Mouse (Mus musculus): Measurements from ENCODE around the gene Napsa. TPM values are rescaled to one million over a fixed set of nuclear protein-coding genes. Genes with fewer than 3 reads are reported as not detected.

Napsa gene
- 13.2 TPM for polyA plus RNA-seq (2014; fragmentation: Illumina TruSeq; extraction: RNeasy Lipid Tissue Mini Kit (QIAGEN cat#74804); ENCODE audit: low read depth, low replicate concordance)

DNA sequence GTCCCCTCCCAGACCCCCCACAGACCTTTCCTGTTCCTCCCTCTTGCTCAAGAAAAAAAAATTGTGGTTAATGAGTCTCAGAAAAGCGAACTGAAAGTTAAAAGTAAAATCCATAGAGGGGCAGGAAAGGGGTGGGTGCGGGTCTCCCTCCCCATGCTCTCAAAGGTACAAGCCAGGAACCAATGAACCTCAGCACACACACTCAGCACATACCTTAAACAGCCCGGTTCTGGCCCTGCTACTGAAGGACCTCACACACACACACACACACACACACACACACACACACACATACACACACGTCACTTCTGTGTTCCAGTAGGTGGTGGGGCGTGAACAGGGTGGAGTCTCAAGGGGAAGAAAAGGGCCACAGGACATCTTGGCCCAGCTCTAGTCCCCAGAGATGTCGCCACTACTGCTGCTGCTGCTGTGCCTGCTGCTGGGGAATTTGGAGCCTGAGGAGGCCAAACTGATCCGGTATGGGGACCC is at the start of gene Napsa:
TSS of gene Napsa (plus strand) at position 168 of the 489 bp plus-strand sequence.

GRCm38 (mm10) chr7:44524502-44524901 is 47.7 kb upstream of the Napsa start, which contains the start of gene Mybpc2:
Mybpc2 (minus strand) TSS chr7:44524656.

DNA sequence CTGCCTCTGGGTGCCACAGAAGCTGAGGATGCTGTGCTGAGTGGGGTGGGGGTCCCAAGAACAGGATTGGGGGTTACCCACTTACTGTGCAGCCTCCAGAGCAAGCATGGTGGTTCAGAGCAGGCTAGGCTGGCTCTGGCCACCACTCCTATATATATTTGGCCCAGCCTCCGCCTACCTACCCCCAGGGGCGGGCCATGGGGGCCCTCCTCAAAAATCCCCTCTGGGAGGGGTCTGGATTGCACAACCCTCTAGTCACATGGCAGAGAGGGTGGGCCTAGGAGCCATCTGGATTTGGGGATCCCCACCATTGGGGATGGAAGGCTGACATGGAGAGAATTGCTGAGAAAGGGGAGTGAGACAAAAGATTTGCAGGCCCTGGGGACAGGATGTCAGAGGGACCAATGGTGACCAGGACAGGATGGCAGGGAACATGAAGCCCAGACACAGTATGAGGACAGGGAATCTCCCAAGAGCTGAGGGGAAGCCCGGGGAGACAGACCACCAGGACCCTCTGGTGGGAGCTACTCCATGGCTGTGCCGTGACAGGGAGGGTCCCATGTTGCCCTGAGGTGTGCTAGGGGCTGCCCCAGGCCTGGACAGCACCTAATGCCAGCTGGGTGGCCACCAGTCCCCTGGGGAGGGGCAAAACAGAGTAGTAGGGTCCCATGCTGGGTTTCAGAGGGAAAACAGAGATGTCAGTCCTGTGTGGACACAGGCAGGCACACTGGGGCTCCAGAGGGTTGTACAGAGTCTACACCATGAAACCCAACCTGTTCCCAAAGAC is 40.0 kb upstream of the Napsa start, which contains the start of gene Spib:
TSS of gene Spib (minus strand) at position 126 of the 787 bp plus-strand sequence.

GRCm38 (mm10) chr7:44548497-44549087 is 23.6 kb upstream of the Napsa start, which contains the start of gene Pold1:
Pold1 (minus strand) TSS chr7:44548849.

DNA sequence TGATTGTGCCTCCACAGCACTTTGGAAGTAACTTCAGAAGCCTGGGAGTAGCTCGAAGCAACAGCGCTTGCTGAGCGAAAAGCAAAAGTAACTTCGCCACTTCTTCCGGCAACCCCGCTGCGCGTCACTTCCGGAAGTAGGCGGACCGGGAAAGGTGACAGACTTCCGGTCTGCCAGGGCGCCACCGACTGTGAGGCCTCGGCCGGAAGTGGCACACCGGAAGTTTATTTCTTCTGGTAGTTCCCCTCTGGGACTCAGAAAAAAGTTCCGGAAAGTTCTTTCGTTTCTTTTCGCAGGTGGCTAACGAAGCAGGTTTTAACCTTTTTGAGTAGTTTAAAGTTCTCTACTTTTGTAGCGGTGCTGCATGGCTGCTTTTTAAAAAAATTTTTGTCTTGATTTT is 18.4 kb upstream of the Napsa start, which contains the start of gene Nr1h2:
TSS of gene Nr1h2 (minus strand) at position 126 of the 400 bp plus-strand sequence.

DNA sequence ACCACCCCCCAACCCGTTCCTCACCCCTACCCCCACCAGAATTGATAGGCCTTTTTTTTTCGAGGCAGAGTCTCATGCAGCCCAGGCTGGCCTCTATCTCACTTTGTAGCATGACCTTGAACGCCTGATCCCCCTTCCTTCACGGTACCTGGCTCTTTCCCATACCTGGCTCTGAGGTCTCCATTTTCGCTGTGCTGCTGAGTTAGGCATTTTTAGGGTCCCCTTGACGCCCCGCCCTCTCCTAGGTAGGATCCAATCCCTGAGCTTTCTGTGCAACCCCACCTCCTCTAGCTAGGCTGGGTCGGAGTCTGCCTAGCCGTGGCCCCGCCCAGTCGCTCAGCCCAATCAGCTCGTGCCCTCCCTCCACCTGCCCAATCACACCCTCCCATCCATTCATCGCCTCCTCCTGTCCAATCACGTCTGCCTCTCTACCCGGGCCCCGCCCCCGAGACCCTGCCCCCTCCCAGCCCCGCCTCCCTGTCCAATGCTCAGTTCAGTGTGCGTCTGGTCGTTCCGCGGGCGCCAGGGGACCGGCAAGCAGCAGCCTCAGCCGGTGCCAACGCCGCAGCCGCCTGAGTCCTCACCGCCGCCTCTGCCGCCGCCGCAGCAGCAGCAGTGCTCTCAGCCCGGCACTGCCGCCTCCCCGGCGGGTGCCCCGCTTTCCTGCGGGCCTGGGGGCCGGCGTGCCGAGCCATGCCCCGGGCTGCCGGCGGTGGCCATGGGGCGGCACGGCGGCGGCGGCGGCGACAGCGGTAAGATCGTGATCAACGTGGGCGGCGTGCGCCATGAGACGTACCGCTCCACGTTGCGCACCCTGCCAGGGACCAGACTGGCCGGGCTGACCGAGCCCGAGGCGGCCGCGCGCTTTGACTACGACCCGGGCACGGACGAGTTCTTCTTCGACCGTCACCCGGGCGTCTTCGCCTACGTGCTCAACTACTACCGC is 18.5 kb downstream of the Napsa start, which contains the start of gene Kcnc3:
TSS of gene Kcnc3 (plus strand) at position 263 of the 946 bp plus-strand sequence.

Other genes starting within 250 kb of the Napsa start
- gene Syt3, start 188.3 kb upstream of the Napsa start, polyA plus RNA-seq (2014; fragmentation: Illumina TruSeq; extraction: RNeasy Lipid Tissue Mini Kit (QIAGEN cat#74804); ENCODE audit: low read depth, low replicate concordance) = 3.9 TPM
- gene 1700008O03Rik, start 186.6 kb upstream of the Napsa start, polyA plus RNA-seq (2014; fragmentation: Illumina TruSeq; extraction: RNeasy Lipid Tissue Mini Kit (QIAGEN cat#74804); ENCODE audit: low read depth, low replicate concordance) = 0.37 TPM
- 0.20 TPM for gene Lrrc4b, start 143.4 kb upstream of the Napsa start, polyA plus RNA-seq (2014; fragmentation: Illumina TruSeq; extraction: RNeasy Lipid Tissue Mini Kit (QIAGEN cat#74804); ENCODE audit: low read depth, low replicate concordance)
- not detected for gene Aspdh, start 107.0 kb upstream of the Napsa start, polyA plus RNA-seq (2014; fragmentation: Illumina TruSeq; extraction: RNeasy Lipid Tissue Mini Kit (QIAGEN cat#74804); ENCODE audit: low read depth, low replicate concordance)
- gene Josd2, start 104.4 kb upstream of the Napsa start, polyA plus RNA-seq (2014; fragmentation: Illumina TruSeq; extraction: RNeasy Lipid Tissue Mini Kit (QIAGEN cat#74804); ENCODE audit: low read depth, low replicate concordance) = 27.8 TPM
- gene Emc10, start 75.9 kb upstream of the Napsa start, polyA plus RNA-seq (2014; fragmentation: Illumina TruSeq; extraction: RNeasy Lipid Tissue Mini Kit (QIAGEN cat#74804); ENCODE audit: low read depth, low replicate concordance) = 127 TPM
- gene Fam71e1, start 75.8 kb upstream of the Napsa start, polyA plus RNA-seq (2014; fragmentation: Illumina TruSeq; extraction: RNeasy Lipid Tissue Mini Kit (QIAGEN cat#74804); ENCODE audit: low read depth, low replicate concordance) = 31.7 TPM
- 0.36 TPM for gene Mybpc2, start 47.7 kb upstream of the Napsa start, polyA plus RNA-seq (2014; fragmentation: Illumina TruSeq; extraction: RNeasy Lipid Tissue Mini Kit (QIAGEN cat#74804); ENCODE audit: low read depth, low replicate concordance)
- 0.62 TPM for gene Spib, start 40.3 kb upstream of the Napsa start, polyA plus RNA-seq (2014; fragmentation: Illumina TruSeq; extraction: RNeasy Lipid Tissue Mini Kit (QIAGEN cat#74804); ENCODE audit: low read depth, low replicate concordance)
- gene Pold1, start 23.5 kb upstream of the Napsa start, polyA plus RNA-seq (2014; fragmentation: Illumina TruSeq; extraction: RNeasy Lipid Tissue Mini Kit (QIAGEN cat#74804); ENCODE audit: low read depth, low replicate concordance) = 10.1 TPM
- 91.4 TPM for gene Nr1h2, start 18.4 kb upstream of the Napsa start, polyA plus RNA-seq (2014; fragmentation: Illumina TruSeq; extraction: RNeasy Lipid Tissue Mini Kit (QIAGEN cat#74804); ENCODE audit: low read depth, low replicate concordance)
- 17.2 TPM for gene Kcnc3, start 18.3 kb downstream of the Napsa start, polyA plus RNA-seq (2014; fragmentation: Illumina TruSeq; extraction: RNeasy Lipid Tissue Mini Kit (QIAGEN cat#74804); ENCODE audit: low read depth, low replicate concordance)
- 9.1 TPM for gene Myh14, start 98.5 kb downstream of the Napsa start, polyA plus RNA-seq (2014; fragmentation: Illumina TruSeq; extraction: RNeasy Lipid Tissue Mini Kit (QIAGEN cat#74804); ENCODE audit: low read depth, low replicate concordance)
- gene Izumo2, start 136.4 kb downstream of the Napsa start, polyA plus RNA-seq (2014; fragmentation: Illumina TruSeq; extraction: RNeasy Lipid Tissue Mini Kit (QIAGEN cat#74804); ENCODE audit: low read depth, low replicate concordance) = 5.2 TPM
- gene Vrk3, start 176.0 kb downstream of the Napsa start, polyA plus RNA-seq (2014; fragmentation: Illumina TruSeq; extraction: RNeasy Lipid Tissue Mini Kit (QIAGEN cat#74804); ENCODE audit: low read depth, low replicate concordance) = 29.0 TPM
- 0.26 TPM for gene Zfp473, start 178.7 kb downstream of the Napsa start, polyA plus RNA-seq (2014; fragmentation: Illumina TruSeq; extraction: RNeasy Lipid Tissue Mini Kit (QIAGEN cat#74804); ENCODE audit: low read depth, low replicate concordance)
- 20.1 TPM for gene Nup62, start 243.7 kb downstream of the Napsa start, polyA plus RNA-seq (2014; fragmentation: Illumina TruSeq; extraction: RNeasy Lipid Tissue Mini Kit (QIAGEN cat#74804); ENCODE audit: low read depth, low replicate concordance)
- gene Il4i1, start 244.0 kb downstream of the Napsa start, polyA plus RNA-seq (2014; fragmentation: Illumina TruSeq; extraction: RNeasy Lipid Tissue Mini Kit (QIAGEN cat#74804); ENCODE audit: low read depth, low replicate concordance) = 3.5 TPM
- gene Atf5, start 244.3 kb downstream of the Napsa start, polyA plus RNA-seq (2014; fragmentation: Illumina TruSeq; extraction: RNeasy Lipid Tissue Mini Kit (QIAGEN cat#74804); ENCODE audit: low read depth, low replicate concordance) = 71.7 TPM